Mouse (Mus musculus) left cerebral cortex, postnatal 14 days (tissue): ENCODE results near the gene Sap30bp. TPM values are rescaled to one million over a fixed set of nuclear protein-coding genes. Genes with fewer than 3 reads are reported as not detected.

Experiments used
- DNase-seq, 2 experiments: peaks; one replicate each; pipeline ENCODE4 v3.0.0; 2021 to 2022; ENCODE audit warnings: low spot score in 2 of 2, mixed read lengths in 1 of 2
- intact Hi-C: fragments of 180-260 bp; cut with DNase I; formaldehyde crosslinking; loops from one replicate; pipeline ENCODE4 v1.15.1; 2025
- total RNA-seq, 2 experiments: library from RNA; stranded (reverse); gene quantifications; 2 replicates each; pipeline ENCODE4 v1.2.3; 2021

Sap30bp gene
- total RNA-seq, 2 experiments from 2014 or later, result 43.2 to 50.7 TPM

- DNase-seq, result peak in 1 of 2 experiments; percentile 38
- intact Hi-C loops, result no loop called here
These were observed 13.2 kb downstream of the Sap30bp start for GRCm38 (mm10) chr11:115946221-115946828.

- DNase-seq, result no peak
- intact Hi-C loops, result no loop called here
These were observed 15.2 kb downstream of the Sap30bp start for GRCm38 (mm10) chr11:115948316-115948715.

GRCm38 (mm10) chr11:115950719-115951118 lies 17.6 kb downstream of the Sap30bp start:
- DNase-seq, result no peak

GRCm38 (mm10) chr11:115954712-115955111 lies 21.6 kb downstream of the Sap30bp start:
- intact Hi-C loops, result no loop called here
- no peak for DNase-seq

More at GRCm38 (mm10) chr11:115950719-115951118, 17.6 kb downstream of the Sap30bp start:
- intact Hi-C loops, result no loop called here

GRCm38 (mm10) chr11:115955195-115955858 lies 22.2 kb downstream of the Sap30bp start:
- DNase-seq, result no peak
- intact Hi-C loops, result no loop called here

GRCm38 (mm10) chr11:115956453-115956852 lies 23.4 kb downstream of the Sap30bp start:
- DNase-seq, result no peak

GRCm38 (mm10) chr11:115957971-115958370 lies 24.9 kb downstream of the Sap30bp start:
- no peak for DNase-seq

More at GRCm38 (mm10) chr11:115956453-115956852, 23.4 kb downstream of the Sap30bp start:
- intact Hi-C loops, result no loop called here

GRCm38 (mm10) chr11:115959018-115959417 lies 25.9 kb downstream of the Sap30bp start:
- intact Hi-C loops, result no loop called here
- no peak for DNase-seq

More at GRCm38 (mm10) chr11:115957971-115958370, 24.9 kb downstream of the Sap30bp start:
- intact Hi-C loops, result no loop called here

GRCm38 (mm10) chr11:115962651-115963412 lies 29.8 kb downstream of the Sap30bp start:
- DNase-seq, result no peak
- intact Hi-C loops, result no loop called here

GRCm38 (mm10) chr11:115964977-115965604 lies 32.0 kb downstream of the Sap30bp start:
- no peak for DNase-seq
- intact Hi-C loops, result no loop called here

- intact Hi-C loops, result no loop called here
- no peak for DNase-seq
These were observed 35.8 kb downstream of the Sap30bp start for GRCm38 (mm10) chr11:115968731-115969405.

GRCm38 (mm10) chr11:115970006-115970673 lies 37.1 kb downstream of the Sap30bp start:
- DNase-seq, result no peak
- intact Hi-C loops, result no loop called here

- intact Hi-C loops, result no loop called here
- no peak for DNase-seq
These were observed 37.9 kb downstream of the Sap30bp start for GRCm38 (mm10) chr11:115971016-115971415.

- DNase-seq, result no peak
- intact Hi-C loops, result no loop called here
These were observed 41.4 kb downstream of the Sap30bp start, which contains the start of gene Itgb4 for GRCm38 (mm10) chr11:115974309-115975082. Itgb4 (plus strand) TSS chr11:115974709.

- DNase-seq, result no peak
- intact Hi-C loops, result no loop called here
These were observed 42.0 kb downstream of the Sap30bp start for GRCm38 (mm10) chr11:115975083-115975420.

- intact Hi-C loops, result no loop called here
- DNase-seq, result no peak
These were observed 42.5 kb downstream of the Sap30bp start for GRCm38 (mm10) chr11:115975544-115975943.

- no peak for DNase-seq
- intact Hi-C loops, result no loop called here
These were observed 49.4 kb downstream of the Sap30bp start for GRCm38 (mm10) chr11:115982472-115982871.

GRCm38 (mm10) chr11:115983291-115983690 lies 50.2 kb downstream of the Sap30bp start:
- no peak for DNase-seq
- intact Hi-C loops, result no loop called here
